Mouse (Mus musculus): ENCODE data around the gene Olfr948. TPM values are rescaled to one million over a fixed set of nuclear protein-coding genes. Genes with fewer than 3 reads are reported as not detected.

The Olfr948 gene
- not detected for total RNA-seq (2022)

- DNase-seq, result no peak
Observed at GRCm38 (mm10) chr9:39325945-39326344, at the start of gene Olfr948. Gene Olfr948, minus strand, starts transcription at chr9:39326045.

GRCm38 (mm10) chr9:39287136-39287535 lies 38.7 kb downstream of the Olfr948 start:
- no peak for DNase-seq

- DNase-seq, result no peak
Observed at GRCm38 (mm10) chr9:39276718-39277117, 49.1 kb downstream of the Olfr948 start, which contains the start of gene Olfr945. Gene Olfr945, minus strand, starts transcription at chr9:39276818.

Other genes starting within 250 kb of the Olfr948 start
- not detected for gene Olfr938, start 247.2 kb downstream of the Olfr948 start, total RNA-seq (2022)
- not detected for gene Olfr27, start 197.9 kb downstream of the Olfr948 start, total RNA-seq (2022)
- not detected for gene Olfr943, start 159.7 kb downstream of the Olfr948 start, total RNA-seq (2022)
- not detected for gene Olfr944, start 124.1 kb downstream of the Olfr948 start, total RNA-seq (2022)
- not detected for gene Olfr1537, start 76.1 kb downstream of the Olfr948 start, total RNA-seq (2022)
- not detected for gene Olfr945, start 49.2 kb downstream of the Olfr948 start, total RNA-seq (2022)
- not detected for gene Olfr951, start 61.4 kb upstream of the Olfr948 start, total RNA-seq (2022)
- gene Olfr952, start 101.1 kb upstream of the Olfr948 start, total RNA-seq (2022), result not detected
- not detected for gene Olfr954, start 130.7 kb upstream of the Olfr948 start, total RNA-seq (2022)
- gene Olfr955, start 145.9 kb upstream of the Olfr948 start, total RNA-seq (2022), result not detected
- gene Olfr44, start 167.9 kb upstream of the Olfr948 start, total RNA-seq (2022), result not detected
- gene Olfr957, start 189.8 kb upstream of the Olfr948 start, total RNA-seq (2022), result not detected
- gene Olfr958, start 228.0 kb upstream of the Olfr948 start, total RNA-seq (2022), result not detected
- not detected for gene Olfr959, start 249.5 kb upstream of the Olfr948 start, total RNA-seq (2022)

Measured in adrenal gland, adult 8-10 months (tissue).